Mouse (Mus musculus) activated CD4-positive, CD25-positive, alpha-beta regulatory T cell, adult 9 weeks (primary cell): ENCODE measurements around the gene Eif4a2. TPM values are rescaled to one million over a fixed set of nuclear protein-coding genes. Genes with fewer than 3 reads are reported as not detected.

Experiments
- polyA plus RNA-seq: library from polyadenylated mRNA; unstranded; fragments of 100-300 nt; shearing (Covaris generic); gene quantifications from one replicate; pipeline ENCODE4 v1.2.1, GENCODE M21; 2017

Gene Eif4a2
- polyA plus RNA-seq, result 275 TPM

GRCm38 (mm10) chr16:23107231-23107942 is at the start of gene Eif4a2:
Gene Eif4a2, plus strand, starts transcription at chr16:23107444.

GRCm38 (mm10) chr16:23057668-23058447 is 49.4 kb upstream of the Eif4a2 start, which contains the start of gene Kng1:
Gene Kng1, plus strand, starts transcription at chr16:23057865.

GRCm38 (mm10) chr16:23127673-23128375 is 20.6 kb downstream of the Eif4a2 start, which contains the start of gene Rfc4:
Gene Rfc4, minus strand, starts transcription at chr16:23127737.

GRCm38 (mm10) chr16:23146280-23146679 is 39.0 kb downstream of the Eif4a2 start, which contains the start of gene Adipoq:
Gene Adipoq, plus strand, starts transcription at chr16:23146536.

Other genes with a start within 250 kb of the Eif4a2 start
- gene Tbccd1, start 249.8 kb upstream of the Eif4a2 start, polyA plus RNA-seq, result 23.3 TPM
- gene Dnajb11, start 249.6 kb upstream of the Eif4a2 start, polyA plus RNA-seq, result 129 TPM
- not detected for gene Ahsg, start 216.2 kb upstream of the Eif4a2 start, polyA plus RNA-seq
- gene Fetub, start 189.1 kb upstream of the Eif4a2 start, polyA plus RNA-seq, result not detected
- gene Hrg, start 156.4 kb upstream of the Eif4a2 start, polyA plus RNA-seq, result not detected
- not detected for gene Kng2, start 78.0 kb upstream of the Eif4a2 start, polyA plus RNA-seq
- gene Kng1, start 49.6 kb upstream of the Eif4a2 start, polyA plus RNA-seq, result not detected
- 33.4 TPM for gene Rfc4, start 20.3 kb downstream of the Eif4a2 start, polyA plus RNA-seq
- 1.1 TPM for gene Adipoq, start 39.1 kb downstream of the Eif4a2 start, polyA plus RNA-seq
- gene St6gal1, start 117.3 kb downstream of the Eif4a2 start, polyA plus RNA-seq, result 101 TPM